Mouse (Mus musculus) heart, postnatal 0 days (tissue): ENCODE measurements at regions not wholly inside any gene's neighbourhood (a gene's known extent, or its start where the extent isn't known, plus 50 kb on each side); places are given as distances from the start of the nearest gene placed in this dataset.

ENCODE experiments used
- CTCF ChIP-seq: IDR thresholded peaks from 2 replicates; pipeline ENCODE4 v1.5.1; 2016; ENCODE audit warnings: antibody characterized with exemption, control low read depth, low read depth
- EP300 ChIP-seq: IDR thresholded peaks from 2 replicates; pipeline ENCODE4 v1.6.1; 2016; ENCODE audit warnings: antibody characterized with exemption, low read depth

DNA sequence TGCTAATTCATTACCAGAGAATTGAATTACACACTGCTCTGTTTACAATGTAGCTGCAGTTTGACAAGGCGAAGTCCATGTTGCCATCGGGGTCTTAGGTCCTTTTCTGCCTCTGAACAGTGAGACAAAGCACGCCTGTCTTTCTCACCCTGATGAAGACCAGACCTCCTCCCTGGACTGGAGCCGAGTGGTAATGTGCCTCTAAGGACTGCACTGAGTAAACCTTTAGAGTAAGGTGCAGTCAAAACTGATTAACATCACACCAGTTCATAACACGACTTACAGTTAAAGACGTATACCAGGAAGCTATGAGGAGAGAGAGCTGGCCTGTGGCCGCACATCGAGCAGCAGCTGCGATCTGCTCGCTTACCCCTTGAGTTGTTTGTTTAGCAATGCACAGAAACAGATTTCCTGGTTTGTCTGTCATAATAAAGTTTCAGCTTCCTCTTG is 2322.1 kb downstream of the 4930444P10Rik start:
- TF ChIP-seq CTCF (no peak), EP300 (no peak)
